Mouse (Mus musculus) intestine, postnatal 0 days (tissue): ENCODE results near the gene Tmem163. TPM values are rescaled to one million over a fixed set of nuclear protein-coding genes. Genes with fewer than 3 reads are reported as not detected.

Experiments used
- ATAC-seq: fragments of 200-750 bp; cut with Nextera tagmentation; 2 replicates; pipeline ENCODE4 v1.8.0; 2017; ENCODE audit warnings: mild to moderate bottlenecking, moderate TSS enrichment, moderate library complexity
- H3K27ac ChIP-seq: fragments of 300-500 bp; sonication (generic); 2 replicates; pipeline ENCODE4 v1.5.1; 2014; ENCODE audit warnings: mild to moderate bottlenecking, low read depth, low read length, moderate library complexity
- H3K27me3 ChIP-seq: fragments of 300-500 bp; sonication (generic); replicated peaks from 2 replicates; pipeline ENCODE4 v1.6.1; 2014; ENCODE audit warnings: low read length, mixed read lengths; ENCODE audit not compliant: control insufficient read depth, insufficient read depth
- H3K36me3 ChIP-seq: fragments of 300-500 bp; sonication (generic); 2 replicates; pipeline ENCODE4 v1.6.1; 2014; ENCODE audit warnings: mild to moderate bottlenecking, moderate library complexity; ENCODE audit not compliant: control insufficient read depth, insufficient read depth
- H3K4me1 ChIP-seq: fragments of 300-500 bp; sonication (generic); replicated peaks from 2 replicates; pipeline ENCODE4 v1.6.1; 2014; ENCODE audit warnings: antibody characterized with exemption, low read length, mixed read lengths; ENCODE audit not compliant: control insufficient read depth, insufficient read depth
- H3K4me2 ChIP-seq: fragments of 300-500 bp; sonication (generic); replicated peaks from 2 replicates; pipeline ENCODE4 v1.6.1; 2014; ENCODE audit warnings: low read depth, mild to moderate bottlenecking, moderate library complexity
- H3K4me3 ChIP-seq: fragments of 300-500 bp; sonication (generic); 2 replicates; pipeline ENCODE4 v1.5.1; 2014; ENCODE audit warnings: low read depth, low read length
- H3K9ac ChIP-seq: fragments of 300-500 bp; sonication (generic); 2 replicates; pipeline ENCODE4 v1.6.1; 2014; ENCODE audit warnings: mild to moderate bottlenecking, low read depth, low read length
- H3K9me3 ChIP-seq: fragments of 300-500 bp; sonication (generic); 2 replicates; pipeline ENCODE4 v1.6.1; 2016; ENCODE audit warnings: mixed run types; ENCODE audit not compliant: control insufficient read depth
- CTCF ChIP-seq: sonication (generic); IDR thresholded peaks from 2 replicates; pipeline ENCODE4 v1.5.1; 2016; ENCODE audit warnings: low read depth, mild to moderate bottlenecking, control low read depth, antibody characterized with exemption, moderate library complexity
- WGBS: fragments of 180-500 bp; shearing (Covaris S2); extraction: QIAGEN DNeasy Blood & Tissue Kit; methylation state at CpG from one replicate; pipeline ENCODE4 v1.1.7; 2014; 5-methylcytosine and 5-hydroxymethylcytosine counted together
- polyA plus RNA-seq: library from polyadenylated mRNA; unstranded; fragments of >200 nt; fragmentation: Nextera tagmentation; extraction: Ambion mirVana; gene quantifications from 2 replicates; pipeline ENCODE4 v1.2.1, GENCODE M21; 2015

Tmem163 gene
- polyA plus RNA-seq, 1 experiment from 2014 or later: 0.26 TPM

GRCm38 (mm10) chr1:127576563-127576962 is 102.8 kb downstream of the Tmem163 start:
- Histone ChIP-seq H3K4me1 (no peaks in the 10 kb centered on the region), H3K4me3 (no peak overlapping the region), H3K27ac (no peak overlapping the region), H3K27me3 (no peaks in the 10 kb centered on the region), H3K4me2 (no peak overlapping the region), H3K9me3 (no peaks in the 10 kb centered on the region), H3K9ac (no peak overlapping the region), H3K36me3 (no peaks in the 10 kb centered on the region)
- TF ChIP-seq CTCF: no peak
- WGBS: 55% methylated on average over 8 of the region's 8 CpGs
- no peak for ATAC-seq

- ATAC-seq: no peak
- WGBS: 47% methylated on average over 3 of the region's 3 CpGs
- H3K4me2 ChIP-seq: no peak overlapping the region
- TF ChIP-seq CTCF: no peak
- no peak overlapping the region for H3K4me3 ChIP-seq
- no peaks in the 10 kb centered on the region for H3K4me1 ChIP-seq
- H3K9ac ChIP-seq: no peak overlapping the region
- H3K36me3 ChIP-seq: no peaks in the 10 kb centered on the region
- no peaks in the 10 kb centered on the region for H3K9me3 ChIP-seq
- no peak overlapping the region for H3K27ac ChIP-seq
- no peaks in the 10 kb centered on the region for H3K27me3 ChIP-seq
Measured at GRCm38 (mm10) chr1:127576143-127576542, 103.2 kb downstream of the Tmem163 start.

- 48% methylated on average over 4 of the region's 4 CpGs for WGBS
- ATAC-seq: no peak
- no peak overlapping the region for H3K4me2 ChIP-seq
Measured at GRCm38 (mm10) chr1:127575692-127576091, 103.7 kb downstream of the Tmem163 start.

GRCm38 (mm10) chr1:127573186-127573585 is 106.2 kb downstream of the Tmem163 start:
- no peak overlapping the region for H3K27ac ChIP-seq
- no peak overlapping the region for H3K4me2 ChIP-seq
- H3K9ac ChIP-seq: no peak overlapping the region
- H3K9me3 ChIP-seq: no peaks in the 10 kb centered on the region
- H3K27me3 ChIP-seq: no peaks in the 10 kb centered on the region
- H3K4me1 ChIP-seq: no peaks in the 10 kb centered on the region
- no peak overlapping the region for H3K4me3 ChIP-seq
- no peak for ATAC-seq
- 78% methylated on average over 3 of the region's 3 CpGs for WGBS
- no peak for TF ChIP-seq CTCF
- no peaks in the 10 kb centered on the region for H3K36me3 ChIP-seq

More at GRCm38 (mm10) chr1:127575692-127576091, 103.7 kb downstream of the Tmem163 start:
- TF ChIP-seq CTCF: no peak
- Histone ChIP-seq H3K4me1 (no peaks in the 10 kb centered on the region), H3K27me3 (no peaks in the 10 kb centered on the region), H3K36me3 (no peaks in the 10 kb centered on the region), H3K9me3 (no peaks in the 10 kb centered on the region), H3K4me3 (no peak overlapping the region), H3K9ac (no peak overlapping the region), H3K27ac (no peak overlapping the region)

- Histone ChIP-seq H3K4me2 (no peak overlapping the region), H3K27ac (no peak overlapping the region), H3K4me1 (no peaks in the 10 kb centered on the region), H3K9me3 (no peaks in the 10 kb centered on the region), H3K9ac (no peak overlapping the region), H3K27me3 (no peaks in the 10 kb centered on the region), H3K4me3 (no peak overlapping the region), H3K36me3 (no peaks in the 10 kb centered on the region)
- WGBS: 59% methylated on average over 3 of the region's 3 CpGs
- no peak for TF ChIP-seq CTCF
- no peak for ATAC-seq
Measured at GRCm38 (mm10) chr1:127568641-127569040, 110.7 kb downstream of the Tmem163 start.

GRCm38 (mm10) chr1:127556486-127556845 is 122.9 kb downstream of the Tmem163 start:
- TF ChIP-seq CTCF: no peak

GRCm38 (mm10) chr1:127555822-127556485 is 123.4 kb downstream of the Tmem163 start:
- TF ChIP-seq CTCF: no peak
- Histone ChIP-seq H3K9ac (no peak overlapping the region), H3K4me3 (no peak overlapping the region), H3K27me3 (no peaks in the 10 kb centered on the region), H3K9me3 (no peaks in the 10 kb centered on the region), H3K4me1 (no peaks in the 10 kb centered on the region), H3K4me2 (no peak overlapping the region), H3K36me3 (no peaks in the 10 kb centered on the region), H3K27ac (no peak overlapping the region)
- ATAC-seq: no peak
- 51% methylated on average over 6 of the region's 6 CpGs for WGBS

More at GRCm38 (mm10) chr1:127556486-127556845, 122.9 kb downstream of the Tmem163 start:
- H3K27ac ChIP-seq: no peak overlapping the region
- no peak overlapping the region for H3K9ac ChIP-seq
- H3K27me3 ChIP-seq: no peaks in the 10 kb centered on the region
- no peaks in the 10 kb centered on the region for H3K36me3 ChIP-seq
- ATAC-seq: no peak
- no peak overlapping the region for H3K4me3 ChIP-seq
- 36% methylated on average over 2 of the region's 2 CpGs for WGBS
- no peaks in the 10 kb centered on the region for H3K9me3 ChIP-seq
- no peak overlapping the region for H3K4me2 ChIP-seq
- H3K4me1 ChIP-seq: no peaks in the 10 kb centered on the region
